Mouse (Mus musculus): ENCODE results near the gene Arap1. TPM values are rescaled to one million over a fixed set of nuclear protein-coding genes. Genes with fewer than 3 reads are reported as not detected.

Arap1 gene
- polyA plus RNA-seq, 1 experiment from 2014 or later = 32.6 TPM

DNA sequence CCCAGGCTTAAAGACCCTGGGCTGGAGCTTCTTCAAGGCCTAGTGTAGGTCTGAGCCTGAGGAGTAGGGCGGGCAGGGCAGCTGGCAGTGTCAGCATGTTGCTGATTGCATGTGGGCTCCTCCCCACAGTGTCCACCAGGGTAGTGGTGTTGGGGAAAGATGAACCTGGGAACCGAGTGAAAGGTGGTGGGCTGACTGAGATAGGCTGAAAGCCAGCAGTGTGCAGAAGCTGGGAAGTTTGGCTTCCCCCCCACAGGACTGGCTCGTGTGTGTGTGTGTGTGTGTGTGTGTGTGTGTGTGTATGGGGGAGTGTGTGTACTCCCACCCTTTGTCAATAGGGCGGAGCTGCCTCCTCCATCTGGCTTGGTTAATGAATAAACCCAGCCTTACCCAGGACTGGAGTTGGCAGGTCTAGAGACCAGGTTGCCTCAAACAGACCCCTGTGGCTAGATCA, 24.7 kb upstream of the Arap1 start:
- Histone ChIP-seq H3K27ac (ENCODE audit: low read length) (no peak overlapping the region), H3K9me3 (replicated peaks; ENCODE audit: control insufficient read depth, low read length) (no peaks in the 10 kb centered on the region), H3K4me3 (ENCODE audit: low read length) (no peak overlapping the region), H3K4me1 (ENCODE audit: control insufficient read depth, insufficient read depth, low read length) (peaks cover 18% of the 10 kb centered on the region), H3K36me3 (ENCODE audit: control insufficient read depth, insufficient read depth) (no peaks in the 10 kb centered on the region), H3K9ac (ENCODE audit: low read length) (no peak overlapping the region), H3K4me2 (ENCODE audit: low read depth, low read length) (peak overlapping the region; percentile 94), H3K27me3 (ENCODE audit: control insufficient read depth, insufficient read depth, low read length) (no peaks in the 10 kb centered on the region; the same call in 1 of the 2 replicates)
- 61% methylated on average over 4 of the region's 4 CpGs for WGBS
- ATAC-seq (replicated peaks; ENCODE audit: extremely low read depth, insufficient read depth, low FRiP score) = no peak

DNA sequence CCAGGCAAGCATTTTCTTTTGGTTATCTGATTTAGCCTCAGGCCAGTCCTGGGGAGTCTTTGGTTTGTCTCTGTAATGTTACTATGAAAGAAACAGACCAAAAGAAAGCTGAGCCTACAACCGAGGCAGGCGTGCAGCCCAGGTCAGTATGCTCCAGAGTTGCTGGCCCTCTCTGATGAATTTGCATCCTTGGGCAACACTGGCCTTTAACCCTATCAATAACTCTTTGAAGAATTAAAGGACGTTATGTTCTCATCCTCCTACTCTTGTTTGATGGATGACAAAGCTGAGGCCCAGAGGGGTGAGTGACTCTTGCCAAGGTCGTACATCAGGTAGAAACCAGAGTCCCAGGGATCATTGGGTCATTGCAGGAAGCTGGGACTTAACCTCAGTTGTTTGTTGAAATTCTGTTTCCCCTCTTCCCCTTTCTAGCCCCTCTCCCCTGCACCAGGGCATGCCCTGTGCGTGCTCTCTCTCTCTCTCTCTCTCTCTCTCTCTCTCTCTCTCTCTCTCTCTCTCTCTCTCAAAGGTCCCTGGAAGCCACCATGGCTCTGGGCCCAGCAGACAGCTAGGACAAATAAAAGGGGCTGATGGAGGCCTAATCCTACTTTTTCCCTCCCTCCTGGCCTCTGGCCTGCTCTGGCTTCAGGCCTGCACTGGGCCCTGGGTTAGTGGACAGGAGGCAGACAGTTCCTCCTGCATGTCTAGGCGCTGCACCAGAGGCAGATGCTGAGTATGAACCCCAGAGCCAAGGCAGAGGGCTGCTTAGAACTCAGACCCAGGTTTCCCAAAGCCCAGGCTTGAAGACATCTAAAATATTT, 23.5 kb upstream of the Arap1 start:
- Histone ChIP-seq H3K4me1 (ENCODE audit: control insufficient read depth, insufficient read depth, low read length) (peaks cover 15% of the 10 kb centered on the region), H3K27ac (ENCODE audit: low read length) (no peak overlapping the region), H3K9me3 (replicated peaks; ENCODE audit: control insufficient read depth, low read length) (no peaks in the 10 kb centered on the region), H3K27me3 (ENCODE audit: control insufficient read depth, insufficient read depth, low read length) (no peaks in the 10 kb centered on the region; the same call in 1 of the 2 replicates), H3K36me3 (ENCODE audit: control insufficient read depth, insufficient read depth) (no peaks in the 10 kb centered on the region), H3K4me2 (ENCODE audit: low read depth, low read length) (no peak overlapping the region), H3K9ac (ENCODE audit: low read length) (no peak overlapping the region; the same call in 1 of the 2 replicates), H3K4me3 (ENCODE audit: low read length) (no peak overlapping the region)
- ATAC-seq (replicated peaks; ENCODE audit: extremely low read depth, insufficient read depth, low FRiP score) = no peak
- 67% methylated on average over 6 of the region's 6 CpGs for WGBS

DNA sequence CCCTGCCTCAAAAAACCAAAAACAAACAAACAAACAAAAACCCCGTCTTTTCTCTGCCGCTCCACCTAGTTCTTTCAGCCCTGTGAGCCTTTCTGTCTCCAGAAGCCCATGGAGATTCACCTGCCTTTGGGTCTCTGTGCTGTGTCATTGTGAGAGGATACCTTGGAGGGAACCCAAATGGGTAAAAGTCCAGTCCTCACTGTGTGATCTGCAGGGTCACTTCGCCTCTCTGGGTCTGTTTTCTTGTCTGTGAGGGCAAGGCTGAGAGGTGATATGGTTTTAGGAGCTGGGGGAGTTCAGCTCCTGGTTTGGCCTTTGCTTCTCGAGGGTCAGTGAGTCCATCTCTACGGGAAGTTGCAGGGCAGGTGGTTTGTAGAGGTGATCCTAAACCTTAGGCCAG, 21.9 kb upstream of the Arap1 start:
- Histone ChIP-seq H3K36me3 (ENCODE audit: control insufficient read depth, insufficient read depth) (no peaks in the 10 kb centered on the region), H3K4me1 (ENCODE audit: control insufficient read depth, insufficient read depth, low read length) (peaks cover 10% of the 10 kb centered on the region), H3K27ac (ENCODE audit: low read length) (no peak overlapping the region), H3K27me3 (ENCODE audit: control insufficient read depth, insufficient read depth, low read length) (no peaks in the 10 kb centered on the region; the same call in 1 of the 2 replicates), H3K9ac (ENCODE audit: low read length) (no peak overlapping the region), H3K9me3 (replicated peaks; ENCODE audit: control insufficient read depth, low read length) (no peaks in the 10 kb centered on the region), H3K4me2 (ENCODE audit: low read depth, low read length) (no peak overlapping the region), H3K4me3 (ENCODE audit: low read length) (no peak overlapping the region)
- 88% methylated on average over 5 of the region's 5 CpGs for WGBS
- no peak for ATAC-seq (replicated peaks; ENCODE audit: extremely low read depth, insufficient read depth, low FRiP score)

DNA sequence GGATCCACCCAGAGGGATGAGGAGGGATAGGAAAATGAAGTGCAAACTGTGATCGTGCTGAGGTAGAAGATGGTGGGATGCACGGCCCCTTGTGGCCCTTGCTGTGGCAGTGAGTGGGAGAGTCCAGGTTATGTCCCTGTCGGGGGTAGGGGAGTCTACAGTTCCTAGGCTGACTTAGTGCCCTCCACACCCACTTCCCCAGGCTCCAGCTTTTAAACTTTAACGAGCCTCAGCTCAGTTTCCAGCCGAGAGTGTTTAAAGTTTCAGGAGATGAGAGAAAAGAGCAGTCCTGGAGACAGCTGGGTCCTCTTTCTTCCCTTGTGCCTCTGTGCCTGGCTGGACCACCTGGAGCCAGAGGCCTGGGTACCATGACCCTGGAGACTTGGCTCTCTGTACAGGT, 20.6 kb upstream of the Arap1 start:
- no peak overlapping the region for H3K4me3 ChIP-seq (ENCODE audit: low read length)
- no peak overlapping the region for H3K9ac ChIP-seq (ENCODE audit: low read length)
- H3K27ac ChIP-seq (ENCODE audit: low read length) = no peak overlapping the region
- peaks cover 10% of the 10 kb centered on the region for H3K4me1 ChIP-seq (ENCODE audit: control insufficient read depth, insufficient read depth, low read length)
- no peak for ATAC-seq (replicated peaks; ENCODE audit: extremely low read depth, insufficient read depth, low FRiP score)
- H3K4me2 ChIP-seq (ENCODE audit: low read depth, low read length) = no peak overlapping the region
- no peaks in the 10 kb centered on the region for H3K36me3 ChIP-seq (ENCODE audit: control insufficient read depth, insufficient read depth)
- H3K27me3 ChIP-seq (ENCODE audit: control insufficient read depth, insufficient read depth, low read length) = no peaks in the 10 kb centered on the region; the same call in 1 of the 2 replicates
- 80% methylated on average over 5 of the region's 5 CpGs for WGBS
- no peaks in the 10 kb centered on the region for H3K9me3 ChIP-seq (replicated peaks; ENCODE audit: control insufficient read depth, low read length)

DNA sequence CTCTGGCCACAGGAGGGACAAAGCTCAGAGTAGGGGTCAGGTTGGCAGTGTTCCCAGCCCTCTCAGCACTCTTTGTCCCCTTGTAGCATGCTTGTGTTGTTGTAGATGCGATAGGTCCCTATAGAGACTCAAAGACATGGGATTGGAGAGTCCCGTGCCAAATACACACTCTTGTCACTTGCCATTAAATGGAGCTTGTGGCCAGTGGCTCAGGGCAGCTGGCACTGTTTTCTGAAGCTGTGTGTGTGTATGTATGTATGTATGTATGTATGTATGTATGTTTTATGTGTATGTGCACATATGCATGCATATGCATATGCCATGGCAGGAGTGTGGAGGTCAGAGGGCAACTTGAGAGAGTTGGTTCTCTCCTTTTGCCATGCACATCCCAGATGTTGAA, 20.1 kb upstream of the Arap1 start:
- H3K4me1 ChIP-seq (ENCODE audit: control insufficient read depth, insufficient read depth, low read length) = peaks cover 10% of the 10 kb centered on the region
- no peak overlapping the region for H3K9ac ChIP-seq (ENCODE audit: low read length)
- H3K27me3 ChIP-seq (ENCODE audit: control insufficient read depth, insufficient read depth, low read length) = no peaks in the 10 kb centered on the region; the same call in 1 of the 2 replicates
- H3K27ac ChIP-seq (ENCODE audit: low read length) = no peak overlapping the region
- no peaks in the 10 kb centered on the region for H3K9me3 ChIP-seq (replicated peaks; ENCODE audit: control insufficient read depth, low read length)
- H3K4me3 ChIP-seq (ENCODE audit: low read length) = no peak overlapping the region
- no peak overlapping the region for H3K4me2 ChIP-seq (ENCODE audit: low read depth, low read length)
- ATAC-seq (replicated peaks; ENCODE audit: extremely low read depth, insufficient read depth, low FRiP score) = no peak
- WGBS = 80% methylated on average over 2 of the region's 2 CpGs
- H3K36me3 ChIP-seq (ENCODE audit: control insufficient read depth, insufficient read depth) = no peaks in the 10 kb centered on the region

DNA sequence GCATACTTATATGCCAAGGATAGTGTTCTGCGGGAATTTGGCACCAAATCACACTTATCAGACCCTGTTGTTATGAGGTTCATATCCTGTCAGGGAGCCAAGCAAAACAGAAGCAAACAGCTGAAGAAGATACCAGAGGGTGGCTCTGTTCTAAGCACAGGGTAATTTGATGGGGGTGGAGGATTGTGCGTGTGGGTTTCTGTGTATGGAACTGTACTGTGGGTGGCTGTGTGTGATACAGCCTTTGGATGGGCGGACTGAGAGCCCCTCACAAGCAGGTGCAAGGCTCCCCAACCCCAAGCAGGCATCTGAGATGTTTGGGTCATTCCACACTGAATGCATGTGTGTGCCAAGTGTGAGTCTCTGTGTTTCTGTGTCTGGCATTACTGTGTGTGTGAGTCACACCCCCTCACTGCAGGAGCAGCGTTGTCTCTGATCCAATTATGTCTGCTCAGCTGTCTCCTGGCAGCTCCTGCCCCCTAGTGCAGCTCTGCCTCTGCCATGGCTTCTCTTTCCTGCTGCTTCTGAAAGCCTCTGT, 19.2 kb upstream of the Arap1 start:
- Histone ChIP-seq H3K4me1 (ENCODE audit: control insufficient read depth, insufficient read depth, low read length) (peaks cover 10% of the 10 kb centered on the region), H3K9me3 (replicated peaks; ENCODE audit: control insufficient read depth, low read length) (no peaks in the 10 kb centered on the region), H3K4me2 (ENCODE audit: low read depth, low read length) (no peak overlapping the region), H3K9ac (ENCODE audit: low read length) (no peak overlapping the region), H3K27ac (ENCODE audit: low read length) (no peak overlapping the region), H3K36me3 (ENCODE audit: control insufficient read depth, insufficient read depth) (no peaks in the 10 kb centered on the region), H3K27me3 (ENCODE audit: control insufficient read depth, insufficient read depth, low read length) (no peaks in the 10 kb centered on the region; the same call in 1 of the 2 replicates), H3K4me3 (ENCODE audit: low read length) (no peak overlapping the region)
- WGBS = 47% methylated on average over 4 of the region's 4 CpGs
- ATAC-seq (replicated peaks; ENCODE audit: extremely low read depth, insufficient read depth, low FRiP score) = no peak

DNA sequence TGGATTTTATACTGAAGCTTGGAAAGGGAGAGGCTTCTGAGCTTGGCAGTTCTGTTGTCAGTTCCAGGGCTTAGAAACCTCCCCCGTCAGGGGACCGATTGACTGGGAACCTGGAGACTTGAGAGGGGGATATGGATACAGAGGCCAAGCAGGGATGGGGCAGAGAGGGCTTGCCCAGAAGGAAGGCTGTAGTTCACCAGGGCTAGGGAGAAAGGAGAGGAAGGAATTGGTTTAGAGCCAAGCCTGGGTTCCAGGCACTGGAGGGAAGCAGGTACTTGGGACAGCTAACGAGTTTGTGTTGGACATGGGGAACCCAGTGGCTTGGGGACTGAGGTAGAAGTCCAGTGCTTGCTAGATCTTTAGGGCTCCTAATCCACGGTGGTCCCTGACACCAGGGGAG, 18.3 kb upstream of the Arap1 start:
- Histone ChIP-seq H3K36me3 (ENCODE audit: control insufficient read depth, insufficient read depth) (no peaks in the 10 kb centered on the region), H3K27me3 (ENCODE audit: control insufficient read depth, insufficient read depth, low read length) (no peaks in the 10 kb centered on the region; the same call in 1 of the 2 replicates), H3K4me2 (ENCODE audit: low read depth, low read length) (no peak overlapping the region), H3K27ac (ENCODE audit: low read length) (no peak overlapping the region), H3K9ac (ENCODE audit: low read length) (no peak overlapping the region), H3K9me3 (replicated peaks; ENCODE audit: control insufficient read depth, low read length) (no peaks in the 10 kb centered on the region), H3K4me1 (ENCODE audit: control insufficient read depth, insufficient read depth, low read length) (peaks cover 10% of the 10 kb centered on the region), H3K4me3 (ENCODE audit: low read length) (no peak overlapping the region)
- ATAC-seq (replicated peaks; ENCODE audit: extremely low read depth, insufficient read depth, low FRiP score) = no peak
- whole genome bisulfite sequencing = 73% methylated on average over 4 of the region's 4 CpGs

DNA sequence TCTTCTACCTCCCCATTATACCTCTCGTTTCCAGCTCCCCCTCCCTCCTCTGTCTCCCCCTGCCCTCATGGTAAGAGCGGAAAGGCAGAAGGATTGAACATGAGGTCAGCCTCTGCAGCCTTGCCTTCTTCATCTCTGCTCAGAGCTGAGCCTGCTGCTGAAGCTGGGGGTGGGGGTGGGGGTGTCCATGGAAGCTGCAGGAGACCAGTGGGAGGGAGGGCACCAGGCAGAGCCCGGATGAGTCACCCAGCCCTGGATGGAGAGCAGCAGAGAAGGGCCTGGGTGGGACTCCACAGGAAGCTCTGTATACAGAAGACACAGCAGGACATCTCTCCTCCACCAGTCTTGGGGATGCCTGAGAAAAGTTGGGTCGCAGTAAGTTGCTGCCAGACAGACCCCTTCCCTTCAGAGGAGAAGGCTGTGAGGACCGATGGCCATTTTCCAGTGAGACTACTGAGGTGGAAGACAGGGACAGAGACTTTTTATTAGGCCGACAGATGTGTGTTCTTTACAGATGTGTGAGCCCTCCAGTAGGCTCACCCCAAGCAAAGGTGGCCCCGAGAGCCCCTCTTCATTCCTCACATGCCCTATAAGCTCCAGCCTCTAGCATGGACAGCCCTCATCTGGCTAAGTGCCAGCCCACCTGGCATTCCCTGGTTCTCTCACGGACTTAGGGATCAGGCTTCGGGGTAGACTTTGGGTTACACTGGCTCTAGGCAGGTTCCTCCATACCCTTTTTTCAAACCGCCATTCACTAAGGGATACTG, 17.6 kb upstream of the Arap1 start:
- H3K36me3 ChIP-seq (ENCODE audit: control insufficient read depth, insufficient read depth) = no peaks in the 10 kb centered on the region
- H3K9ac ChIP-seq (ENCODE audit: low read length) = no peak overlapping the region
- no peak overlapping the region for H3K4me2 ChIP-seq (ENCODE audit: low read depth, low read length)
- peaks cover 10% of the 10 kb centered on the region for H3K4me1 ChIP-seq (ENCODE audit: control insufficient read depth, insufficient read depth, low read length)
- no peak for ATAC-seq (replicated peaks; ENCODE audit: extremely low read depth, insufficient read depth, low FRiP score)
- WGBS = 63% methylated on average over 10 of the region's 10 CpGs
- H3K27ac ChIP-seq (ENCODE audit: low read length) = no peak overlapping the region
- no peak overlapping the region for H3K4me3 ChIP-seq (ENCODE audit: low read length)
- no peaks in the 10 kb centered on the region; the same call in 1 of the 2 replicates for H3K27me3 ChIP-seq (ENCODE audit: control insufficient read depth, insufficient read depth, low read length)
- H3K9me3 ChIP-seq (replicated peaks; ENCODE audit: control insufficient read depth, low read length) = no peaks in the 10 kb centered on the region

DNA sequence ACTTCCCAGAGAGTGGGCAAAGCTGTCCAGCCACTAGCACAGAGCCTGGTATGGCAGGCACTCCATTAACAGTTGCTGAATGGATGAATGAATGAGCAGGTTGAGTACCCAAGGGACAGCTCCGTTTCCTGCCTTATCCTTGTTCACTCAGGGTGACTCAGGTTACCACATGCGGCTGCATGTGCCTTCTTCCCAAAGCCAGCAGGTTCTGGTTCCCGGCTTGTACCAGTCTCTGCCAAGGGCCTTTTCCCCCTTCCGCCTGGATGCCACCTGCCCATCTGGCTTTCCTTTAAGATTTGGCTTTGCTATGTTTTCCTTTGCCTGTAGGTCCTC, 17.1 kb upstream of the Arap1 start:
- H3K9ac ChIP-seq (ENCODE audit: low read length) = no peak overlapping the region
- ATAC-seq (replicated peaks; ENCODE audit: extremely low read depth, insufficient read depth, low FRiP score) = no peak
- no peaks in the 10 kb centered on the region for H3K9me3 ChIP-seq (replicated peaks; ENCODE audit: control insufficient read depth, low read length)
- WGBS = 76% methylated on average over 4 of the region's 4 CpGs
- no peak overlapping the region for H3K27ac ChIP-seq (ENCODE audit: low read length)
- no peaks in the 10 kb centered on the region for H3K36me3 ChIP-seq (ENCODE audit: control insufficient read depth, insufficient read depth)
- H3K4me3 ChIP-seq (ENCODE audit: low read length) = no peak overlapping the region
- H3K27me3 ChIP-seq (ENCODE audit: control insufficient read depth, insufficient read depth, low read length) = no peaks in the 10 kb centered on the region
- H3K4me1 ChIP-seq (ENCODE audit: control insufficient read depth, insufficient read depth, low read length) = peaks cover 10% of the 10 kb centered on the region
- H3K4me2 ChIP-seq (ENCODE audit: low read depth, low read length) = no peak overlapping the region
